Mouse (Mus musculus): ENCODE data around the gene Hinfp. TPM values are rescaled to one million over a fixed set of nuclear protein-coding genes. Genes with fewer than 3 reads are reported as not detected.
"Not testable (repeated sequence)": the region's sequence is repeated elsewhere in the genome, so short reads cannot be mapped to it uniquely, and the experiment has no call there.

Gene Hinfp
- total RNA-seq, 2 experiments from 2014 or later, result 4.9 to 6.0 TPM

- no peak for DNase-seq
- intact Hi-C loops (cut with DNase I), result no loop called here
Observed at GRCm38 (mm10) chr9:44314257-44314547, 8.7 kb upstream of the Hinfp start.

- no peak for DNase-seq
- intact Hi-C loops (cut with DNase I), result no loop called here
Observed at GRCm38 (mm10) chr9:44313476-44314256, 8.2 kb upstream of the Hinfp start.

GRCm38 (mm10) chr9:44311136-44312134 lies 6.0 kb upstream of the Hinfp start:
- DNase-seq, result no peak

GRCm38 (mm10) chr9:44310750-44311135 lies 5.3 kb upstream of the Hinfp start:
- intact Hi-C loops (cut with DNase I), result no loop called here

More at GRCm38 (mm10) chr9:44311136-44312134, 6.0 kb upstream of the Hinfp start:
- intact Hi-C loops (cut with DNase I), result no loop called here

GRCm38 (mm10) chr9:44309756-44310155 lies 4.3 kb upstream of the Hinfp start:
- intact Hi-C loops (cut with DNase I), result loop anchor here (5.0 kb wide), 1 partner anchor 33 kb away; the partner anchor contains the start of gene Hmbs
- DNase-seq, result no peak

More at GRCm38 (mm10) chr9:44310750-44311135, 5.3 kb upstream of the Hinfp start:
- DNase-seq, result no peak

- DNase-seq, result no peak
- intact Hi-C loops (cut with DNase I), result loop anchor here (5.0 kb wide), 1 partner anchor 35 kb away; the partner anchor contains the start of gene Hmbs
Observed at GRCm38 (mm10) chr9:44307248-44307647, 1.8 kb upstream of the Hinfp start.

GRCm38 (mm10) chr9:44306532-44306931 lies 1.1 kb upstream of the Hinfp start:
- intact Hi-C loops (cut with DNase I), result loop anchor here (5.0 kb wide), 1 partner anchor 36 kb away; the partner anchor contains the start of gene Hmbs
- no peak for DNase-seq

- DNase-seq; intact Hi-C loops (cut with DNase I): not testable (repeated sequence)
Observed at GRCm38 (mm10) chr9:44300001-44300400, 5.5 kb downstream of the Hinfp start.

- DNase-seq, result no peak
- intact Hi-C loops (cut with DNase I), result no loop called here
Observed at GRCm38 (mm10) chr9:44292490-44292889, 13.0 kb downstream of the Hinfp start.

- no peak for DNase-seq
- intact Hi-C loops (cut with DNase I), result no loop called here
Observed at GRCm38 (mm10) chr9:44288959-44289291, 16.5 kb downstream of the Hinfp start.

- intact Hi-C loops (cut with DNase I), result no loop called here
- no peak for DNase-seq
Observed at GRCm38 (mm10) chr9:44288076-44288958, 17.2 kb downstream of the Hinfp start, which contains the start of gene Abcg4. TSS of gene Abcg4 (minus strand) at chr9:44288615.

- DNase-seq, result no peak
- intact Hi-C loops (cut with DNase I), result no loop called here
Observed at GRCm38 (mm10) chr9:44287401-44288075, 17.9 kb downstream of the Hinfp start.

- intact Hi-C loops (cut with DNase I), result no loop called here
- DNase-seq, result no peak
Observed at GRCm38 (mm10) chr9:44287003-44287400, 18.5 kb downstream of the Hinfp start.

GRCm38 (mm10) chr9:44286256-44286850 lies 19.1 kb downstream of the Hinfp start:
- intact Hi-C loops (cut with DNase I), result no loop called here
- no peak for DNase-seq

- DNase-seq, result no peak
- intact Hi-C loops (cut with DNase I), result no loop called here
Observed at GRCm38 (mm10) chr9:44283183-44283582, 22.3 kb downstream of the Hinfp start.

GRCm38 (mm10) chr9:44269973-44270372 lies 35.5 kb downstream of the Hinfp start:
- no peak for DNase-seq
- intact Hi-C loops (cut with DNase I), result no loop called here

- DNase-seq, result no peak
- intact Hi-C loops (cut with DNase I), result no loop called here
Observed at GRCm38 (mm10) chr9:44269077-44269476, 36.4 kb downstream of the Hinfp start.

- DNase-seq, result no peak
Observed at GRCm38 (mm10) chr9:44268432-44268831, 37.0 kb downstream of the Hinfp start, which contains the start of gene Nlrx1. TSS of gene Nlrx1 (minus strand) at chr9:44268599.

GRCm38 (mm10) chr9:44268027-44268360 lies 37.5 kb downstream of the Hinfp start:
- intact Hi-C loops (cut with DNase I), result no loop called here
- DNase-seq, result peak; percentile 89

More at GRCm38 (mm10) chr9:44268432-44268831, 37.0 kb downstream of the Hinfp start, which contains the start of gene Nlrx1:
- intact Hi-C loops (cut with DNase I), result no loop called here
